Mouse (Mus musculus) lung, embryonic 14.5 days (tissue): ENCODE results near the gene Tmem169. TPM values are rescaled to one million over a fixed set of nuclear protein-coding genes. Genes with fewer than 3 reads are reported as not detected.

ENCODE experiments used
- ATAC-seq: fragments of 200-750 bp; cut with Nextera tagmentation; 2 replicates; pipeline ENCODE4 v1.8.0; 2017; ENCODE audit warnings: mild to moderate bottlenecking, moderate TSS enrichment, moderate library complexity; ENCODE audit not compliant: insufficient read depth
- DNase-seq: peaks from one replicate; pipeline ENCODE4 v3.0.0-alpha.2; 2015
- H3K27ac ChIP-seq: fragments of 300-500 bp; sonication (generic); 2 replicates; pipeline ENCODE4 v1.5.1; 2014; ENCODE audit warnings: low read depth, mild to moderate bottlenecking, moderate library complexity
- H3K27me3 ChIP-seq: fragments of 300-500 bp; sonication (generic); 2 replicates; pipeline ENCODE4 v1.6.1; 2014; ENCODE audit warnings: low read length, control low read depth; ENCODE audit not compliant: insufficient read depth
- H3K36me3 ChIP-seq: fragments of 300-500 bp; sonication (generic); 2 replicates; pipeline ENCODE4 v1.6.1; 2014; ENCODE audit warnings: control low read depth; ENCODE audit not compliant: insufficient read depth
- H3K4me1 ChIP-seq: fragments of 300-500 bp; sonication (generic); 2 replicates; pipeline ENCODE4 v1.6.1; 2014; ENCODE audit warnings: antibody characterized with exemption, control low read depth; ENCODE audit not compliant: insufficient read depth
- H3K4me2 ChIP-seq: fragments of 300-500 bp; sonication (generic); 2 replicates; pipeline ENCODE4 v1.6.1; 2014; ENCODE audit warnings: mild to moderate bottlenecking
- H3K4me3 ChIP-seq: fragments of 300-500 bp; sonication (generic); 2 replicates; pipeline ENCODE4 v1.5.1; 2014; ENCODE audit warnings: low read depth, low read length
- H3K9ac ChIP-seq: fragments of 300-500 bp; sonication (generic); 2 replicates; pipeline ENCODE4 v1.6.1; 2014
- H3K9me3 ChIP-seq: fragments of 300-500 bp; sonication (generic); 2 replicates; pipeline ENCODE4 v1.6.1; 2016; ENCODE audit warnings: low read depth, low read length, control low read depth
- CTCF ChIP-seq: IDR thresholded peaks from 2 replicates; pipeline ENCODE4 v1.5.1; 2016; ENCODE audit warnings: antibody characterized with exemption, low read depth
- WGBS: fragments of 180-500 bp; shearing (Covaris S2); extraction: QIAGEN DNeasy Blood & Tissue Kit; methylation state at CpG from one replicate; pipeline ENCODE4 v1.1.7; 2014; 5-methylcytosine and 5-hydroxymethylcytosine counted together
- polyA plus RNA-seq: library from polyadenylated mRNA; unstranded; fragments of >200 nt; fragmentation: Nextera tagmentation; extraction: Ambion mirVana; gene quantifications from 2 replicates; pipeline ENCODE4 v1.2.1, GENCODE M21; 2014

Tmem169 gene
- polyA plus RNA-seq, 1 experiment from 2014 or later, result 2.3 TPM

DNA sequence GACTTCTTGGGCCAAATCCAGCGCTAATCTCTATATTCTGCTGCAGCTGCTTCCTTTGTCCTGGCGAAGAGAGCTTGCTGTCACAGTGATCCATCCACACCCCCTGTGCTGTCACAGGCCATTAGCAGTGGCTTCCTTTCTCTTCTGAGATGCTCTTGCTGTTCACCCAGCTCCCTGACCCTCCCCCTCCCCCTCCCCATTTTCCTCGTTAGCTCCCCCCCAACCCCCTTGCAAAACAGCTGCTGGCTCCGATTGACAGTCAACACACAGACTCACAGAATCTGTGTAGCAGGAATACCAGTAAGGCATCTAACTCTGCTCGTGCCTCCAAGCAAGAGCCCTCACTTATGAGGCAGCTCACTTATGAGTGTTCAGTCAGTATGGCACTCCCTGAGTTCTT, 2.7 kb downstream of the Tmem169 start:
- 19% methylated on average over 5 of the region's 5 CpGs for WGBS
- H3K9ac ChIP-seq, result no peak overlapping the region
- peak; percentile 49 for DNase-seq

DNA sequence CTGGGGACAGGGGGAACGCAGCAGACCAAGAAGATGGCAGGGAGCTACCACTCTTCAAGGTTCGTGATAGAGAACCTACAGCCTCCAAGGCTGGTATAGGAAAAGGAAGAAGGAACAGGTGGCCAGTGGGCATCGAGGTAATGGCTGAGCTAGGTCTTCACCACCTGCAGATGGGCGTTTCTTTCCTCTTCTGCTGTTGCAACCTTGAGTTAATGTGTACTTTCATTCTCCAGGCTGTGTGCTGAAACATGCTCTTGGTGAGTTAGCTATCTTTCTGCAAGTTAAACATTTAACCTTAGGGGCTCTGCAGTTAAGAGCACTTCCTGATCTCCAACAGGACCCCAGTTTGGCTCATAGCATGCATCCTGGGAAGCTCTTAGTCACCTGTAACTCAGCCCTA, 3.7 kb downstream of the Tmem169 start:
- H3K9me3 ChIP-seq, result no peaks in the 10 kb centered on the region; the same call in 1 of the 2 replicates
- no peak overlapping the region for H3K4me3 ChIP-seq
- H3K4me1 ChIP-seq, result no peaks in the 10 kb centered on the region
- no peak overlapping the region for H3K27ac ChIP-seq
- no peak overlapping the region for H3K4me2 ChIP-seq
- DNase-seq (no peak), ATAC-seq (no peak)
- no peak for TF ChIP-seq CTCF
- H3K27me3 ChIP-seq, result no peaks in the 10 kb centered on the region
- H3K9ac ChIP-seq, result no peak overlapping the region
- WGBS, result 72% methylated on average over 4 of the region's 4 CpGs
- no peaks in the 10 kb centered on the region for H3K36me3 ChIP-seq

More for the DNA sequence above, 2.7 kb downstream of the Tmem169 start:
- H3K27ac ChIP-seq, result no peak overlapping the region
- TF ChIP-seq CTCF, result no peak
- no peak overlapping the region for H3K4me2 ChIP-seq
- no peak for ATAC-seq
- H3K4me3 ChIP-seq, result no peak overlapping the region
- H3K27me3 ChIP-seq, result no peaks in the 10 kb centered on the region
- no peaks in the 10 kb centered on the region; the same call in 1 of the 2 replicates for H3K9me3 ChIP-seq
- no peaks in the 10 kb centered on the region for H3K4me1 ChIP-seq
- no peaks in the 10 kb centered on the region for H3K36me3 ChIP-seq

DNA sequence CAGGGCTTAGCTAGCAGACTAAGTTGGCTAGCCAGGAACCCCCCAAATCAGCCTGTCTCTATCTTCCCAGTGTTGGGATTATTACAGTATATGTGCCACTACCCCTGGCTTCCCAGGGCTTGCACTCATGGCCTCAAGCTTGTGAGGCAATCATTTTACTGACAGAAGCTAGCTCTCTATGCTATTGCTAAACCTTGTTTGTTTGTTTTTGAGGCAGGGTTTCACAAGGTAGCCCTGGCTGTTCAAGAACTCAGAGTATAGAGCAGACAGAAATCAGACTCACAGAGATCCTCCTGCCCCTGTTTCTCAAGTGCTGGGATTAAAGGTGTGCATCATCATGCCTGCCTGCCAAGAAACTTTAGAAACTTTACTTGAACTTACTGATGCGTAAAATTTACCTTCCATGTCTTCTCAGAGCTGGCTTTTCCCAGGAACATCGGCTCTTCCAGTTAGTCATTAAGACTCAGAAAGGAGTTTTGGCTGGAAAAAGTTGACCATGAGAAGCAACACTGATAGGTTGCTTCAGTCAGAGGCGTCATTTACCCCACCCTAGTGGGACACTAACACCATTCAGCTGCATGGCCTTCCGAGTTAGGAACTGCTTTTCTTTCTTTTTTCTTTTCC, 4.5 kb downstream of the Tmem169 start:
- H3K9ac ChIP-seq, result no peak overlapping the region
- DNase-seq (no peak), ATAC-seq (no peak)
- H3K4me3 ChIP-seq, result no peak overlapping the region
- H3K9me3 ChIP-seq, result no peaks in the 10 kb centered on the region; the same call in 1 of the 2 replicates
- H3K27ac ChIP-seq, result no peak overlapping the region
- 77% methylated on average over 4 of the region's 4 CpGs for WGBS
- H3K36me3 ChIP-seq, result no peaks in the 10 kb centered on the region
- H3K27me3 ChIP-seq, result no peaks in the 10 kb centered on the region
- H3K4me2 ChIP-seq, result no peak overlapping the region
- no peak for TF ChIP-seq CTCF
- H3K4me1 ChIP-seq, result no peaks in the 10 kb centered on the region

DNA sequence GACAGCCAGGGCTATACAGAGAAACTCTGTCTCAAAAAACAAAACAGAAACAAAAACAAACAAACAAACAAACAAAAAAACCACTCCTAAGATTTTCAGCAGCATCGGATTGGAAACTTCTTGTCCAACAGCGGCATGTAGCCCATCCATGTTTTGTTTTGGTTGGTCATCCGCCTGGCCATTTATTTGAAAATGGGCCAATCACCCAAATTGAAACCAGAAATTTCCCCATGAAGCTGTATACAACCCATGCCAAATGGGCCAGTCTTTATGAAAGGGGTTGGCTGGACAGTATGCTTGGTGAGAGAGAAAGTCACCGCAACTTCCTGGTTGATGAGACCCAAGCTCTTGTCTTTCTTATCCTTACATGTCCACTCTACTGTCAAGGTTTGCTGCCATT, 6.7 kb downstream of the Tmem169 start:
- Histone ChIP-seq H3K36me3 (no peaks in the 10 kb centered on the region), H3K27me3 (no peaks in the 10 kb centered on the region), H3K9me3 (no peaks in the 10 kb centered on the region; the same call in 1 of the 2 replicates), H3K9ac (no peak overlapping the region), H3K4me2 (no peak overlapping the region), H3K27ac (no peak overlapping the region), H3K4me3 (no peak overlapping the region), H3K4me1 (no peaks in the 10 kb centered on the region)
- ATAC-seq (no peak), DNase-seq (no peak)
- TF ChIP-seq CTCF, result no peak
- WGBS, result 97% methylated on average over 4 of the region's 4 CpGs

DNA sequence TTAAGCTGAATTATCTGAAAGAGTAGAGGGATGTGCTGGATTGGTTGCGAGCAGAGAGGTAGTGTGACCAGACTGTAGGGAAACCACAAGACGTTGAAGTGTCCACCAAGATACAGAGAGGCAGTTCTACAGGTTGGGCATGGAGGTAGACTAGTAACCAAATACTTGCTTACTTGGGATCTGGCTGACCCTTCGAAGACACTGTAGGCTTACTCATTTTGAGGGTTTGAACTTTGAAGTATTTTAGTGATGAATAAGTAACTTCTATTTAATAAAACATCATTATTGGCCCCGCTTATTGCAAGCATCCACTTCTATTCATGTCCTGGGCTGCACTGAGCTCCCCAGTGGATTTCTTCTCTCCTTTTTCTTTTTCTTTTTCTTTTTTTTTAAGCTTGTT, 7.3 kb downstream of the Tmem169 start:
- Histone ChIP-seq H3K36me3 (no peaks in the 10 kb centered on the region), H3K27me3 (no peaks in the 10 kb centered on the region), H3K9ac (no peak overlapping the region), H3K27ac (no peak overlapping the region), H3K4me2 (no peak overlapping the region), H3K4me1 (no peaks in the 10 kb centered on the region), H3K4me3 (no peak overlapping the region), H3K9me3 (no peaks in the 10 kb centered on the region; the same call in 1 of the 2 replicates)
- TF ChIP-seq CTCF, result no peak
- 93% methylated on average over 4 of the region's 4 CpGs for WGBS
- ATAC-seq (no peak), DNase-seq (no peak)

DNA sequence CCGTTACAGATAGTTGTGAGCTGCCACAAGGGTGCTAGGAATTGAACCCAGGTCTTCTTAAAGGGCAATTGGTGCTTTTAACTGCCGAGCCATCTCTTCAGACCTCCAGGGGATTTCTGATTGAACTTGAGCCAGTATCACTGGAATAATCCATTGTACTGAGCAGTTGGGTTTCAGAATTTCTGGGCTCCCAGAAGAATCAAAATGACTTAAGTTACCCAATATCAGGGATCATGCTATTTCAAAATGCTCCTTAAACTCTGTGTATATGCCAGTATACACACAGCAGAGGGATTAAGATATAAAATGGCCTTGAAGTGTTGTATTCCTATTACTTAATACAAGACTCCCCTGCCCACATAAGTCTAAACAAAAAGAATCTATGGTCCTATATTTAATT, 7.8 kb downstream of the Tmem169 start:
- no peak overlapping the region for H3K4me2 ChIP-seq
- no peaks in the 10 kb centered on the region for H3K36me3 ChIP-seq
- WGBS, result 83% methylated on average over 2 of the region's 2 CpGs
- no peak for DNase-seq
- H3K4me3 ChIP-seq, result no peak overlapping the region
- no peak for ATAC-seq
- H3K4me1 ChIP-seq, result no peaks in the 10 kb centered on the region
- no peak overlapping the region for H3K27ac ChIP-seq
- no peak overlapping the region for H3K9ac ChIP-seq
- no peak for TF ChIP-seq CTCF
- H3K9me3 ChIP-seq, result no peaks in the 10 kb centered on the region; the same call in 1 of the 2 replicates
- no peaks in the 10 kb centered on the region for H3K27me3 ChIP-seq

DNA sequence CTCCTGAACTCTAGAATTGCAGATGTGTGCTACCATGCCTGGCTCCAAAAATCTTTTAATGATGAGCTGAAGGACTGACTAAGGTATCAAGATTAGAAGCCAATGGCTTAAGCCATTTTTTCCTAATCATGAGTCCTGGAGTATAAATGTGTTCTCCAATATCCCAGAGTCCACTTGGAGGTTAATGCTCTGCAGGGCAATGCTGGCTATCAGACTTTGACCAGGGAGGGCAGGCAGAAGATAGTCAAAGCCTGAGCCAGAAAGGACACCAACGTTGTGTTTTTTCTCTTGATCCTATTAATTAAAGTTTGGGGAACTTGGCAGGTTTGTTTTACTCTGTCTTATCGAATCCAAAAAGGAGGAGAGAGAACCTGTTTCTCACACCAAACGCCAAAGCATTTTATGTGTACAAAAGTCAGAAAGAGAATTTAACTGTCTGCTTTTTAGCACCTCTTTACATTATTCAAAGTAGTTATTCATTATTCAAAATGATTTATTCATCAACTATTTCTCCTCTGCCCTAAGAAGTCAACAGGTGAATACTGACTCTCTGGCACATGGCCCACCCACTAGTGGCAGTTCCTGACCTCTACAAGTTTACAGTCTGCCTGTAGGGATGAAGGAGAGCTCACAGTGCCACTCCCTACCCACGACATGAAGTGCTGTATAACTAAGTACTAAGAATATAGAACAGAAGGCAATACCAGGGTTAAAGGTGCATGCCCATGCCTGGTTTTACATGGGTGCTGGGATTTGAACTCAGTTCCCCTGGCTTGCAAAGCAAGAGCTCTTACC, 9.9 kb downstream of the Tmem169 start:
- H3K36me3 ChIP-seq, result no peaks in the 10 kb centered on the region
- DNase-seq (no peak), ATAC-seq (no peak)
- no peak overlapping the region for H3K9ac ChIP-seq
- no peak overlapping the region for H3K27ac ChIP-seq
- no peak overlapping the region for H3K4me2 ChIP-seq
- no peaks in the 10 kb centered on the region for H3K27me3 ChIP-seq
- no peak overlapping the region for H3K4me3 ChIP-seq
- H3K4me1 ChIP-seq, result no peaks in the 10 kb centered on the region
- WGBS, result 63% methylated on average over 4 of the region's 4 CpGs
- H3K9me3 ChIP-seq, result no peaks in the 10 kb centered on the region; the same call in 1 of the 2 replicates
- TF ChIP-seq CTCF, result no peak
